Mouse (Mus musculus) ovary, postnatal 10 days (tissue): ENCODE results near the gene Taar8a.
"Not testable (repeated sequence)": the region's sequence is repeated elsewhere in the genome, so short reads cannot be mapped to it uniquely, and the experiment has no call there.

Experiments
- DNase-seq: peaks from one replicate; pipeline ENCODE4 v3.0.0; 2022; ENCODE audit warnings: low spot score

Taar8a gene

GRCm38 (mm10) chr10:24076200-24076599 lies at the start of gene Taar8a:
TSS of gene Taar8a (plus strand) at chr10:24076500.
- DNase-seq, result not testable (repeated sequence)

- DNase-seq, result no peak
These were observed 49.4 kb upstream of the Taar8a start, which contains the start of gene Taar7d for GRCm38 (mm10) chr10:24026922-24027321. TSS of gene Taar7d (plus strand) at chr10:24027222.

GRCm38 (mm10) chr10:24031347-24031746 lies 45.0 kb upstream of the Taar8a start:
- DNase-seq, result no peak

GRCm38 (mm10) chr10:24037314-24037713 lies 39.0 kb upstream of the Taar8a start, which contains the start of gene Taar7e:
TSS of gene Taar7e (plus strand) at chr10:24037614.
- DNase-seq, result no peak

- no peak for DNase-seq
These were observed 36.0 kb upstream of the Taar8a start for GRCm38 (mm10) chr10:24040120-24040869.

GRCm38 (mm10) chr10:24049210-24049609 lies 27.1 kb upstream of the Taar8a start, which contains the start of gene Taar7f:
TSS of gene Taar7f (plus strand) at chr10:24049510.
- DNase-seq, result no peak

- DNase-seq, result no peak
These were observed 24.3 kb upstream of the Taar8a start for GRCm38 (mm10) chr10:24052039-24052438.

- no peak for DNase-seq
These were observed 17.3 kb upstream of the Taar8a start for GRCm38 (mm10) chr10:24058986-24059385.

GRCm38 (mm10) chr10:24074751-24075150 lies 1.5 kb upstream of the Taar8a start:
- DNase-seq, result not testable (repeated sequence)

- no peak for DNase-seq
These were observed 3.9 kb downstream of the Taar8a start for GRCm38 (mm10) chr10:24080166-24080565.

GRCm38 (mm10) chr10:24085936-24086335 lies 9.6 kb downstream of the Taar8a start:
- DNase-seq, result no peak

GRCm38 (mm10) chr10:24086555-24086954 lies 10.3 kb downstream of the Taar8a start:
- DNase-seq, result no peak

- no peak for DNase-seq
These were observed 10.9 kb downstream of the Taar8a start for GRCm38 (mm10) chr10:24087168-24087567.

- DNase-seq, result no peak
These were observed 15.9 kb downstream of the Taar8a start, which contains the start of gene Taar8b for GRCm38 (mm10) chr10:24092194-24092593. TSS of gene Taar8b (minus strand) at chr10:24092294.

- not testable (repeated sequence) for DNase-seq
These were observed 20.7 kb downstream of the Taar8a start for GRCm38 (mm10) chr10:24097010-24097409.

- not testable (repeated sequence) for DNase-seq
These were observed 25.5 kb downstream of the Taar8a start, which contains the start of gene Taar8c for GRCm38 (mm10) chr10:24101812-24102211. TSS of gene Taar8c (minus strand) at chr10:24101912.

- not testable (repeated sequence) for DNase-seq
These were observed 27.0 kb downstream of the Taar8a start for GRCm38 (mm10) chr10:24103299-24103698.

- DNase-seq, result no peak
These were observed 31.4 kb downstream of the Taar8a start for GRCm38 (mm10) chr10:24107747-24108146.

GRCm38 (mm10) chr10:24108236-24108635 lies 31.9 kb downstream of the Taar8a start:
- no peak for DNase-seq

- not testable (repeated sequence) for DNase-seq
These were observed 33.1 kb downstream of the Taar8a start, which contains the start of gene Taar9 for GRCm38 (mm10) chr10:24109434-24109833. TSS of gene Taar9 (minus strand) at chr10:24109534.

GRCm38 (mm10) chr10:24111116-24111778 lies 34.9 kb downstream of the Taar8a start:
- no peak for DNase-seq
